Mouse (Mus musculus) kidney, adult 2 months (tissue): ENCODE measurements at regions not wholly inside any gene's neighbourhood (a gene's known extent, or its start where the extent isn't known, plus 50 kb on each side); places are given as distances from the start of the nearest gene placed in this dataset.

Experiments used
- DNase-seq: peaks from one replicate; pipeline ENCODE4 v3.0.0; 2021
- H3K27ac ChIP-seq: fragments of 200-500 bp; 2 replicates; pipeline ENCODE4 v1.5.1; 2012; ENCODE audit warnings: low read depth, low read length, control low read depth, inconsistent platforms; ENCODE audit not compliant: insufficient read depth
- H3K27me3 ChIP-seq: fragments of 200-500 bp; replicated peaks from 2 replicates; pipeline ENCODE4 v1.6.1; 2012; ENCODE audit warnings: mild to moderate bottlenecking, moderate library complexity, low read length, inconsistent platforms; ENCODE audit not compliant: control insufficient read depth, insufficient read depth
- H3K36me3 ChIP-seq: fragments of 200-500 bp; 2 replicates; pipeline ENCODE4 v1.6.1; 2012; ENCODE audit warnings: mild to moderate bottlenecking, moderate library complexity, low read length, inconsistent platforms; ENCODE audit not compliant: control insufficient read depth, insufficient read depth
- H3K4me1 ChIP-seq: fragments of 200-500 bp; 2 replicates; pipeline ENCODE4 v1.6.1; 2011; ENCODE audit warnings: low read length; ENCODE audit not compliant: control insufficient read depth, insufficient read depth
- H3K4me3 ChIP-seq: fragments of 200-500 bp; 2 replicates; pipeline ENCODE4 v1.5.1; 2011; ENCODE audit warnings: mild to moderate bottlenecking, low read depth, low read length, control low read depth; ENCODE audit not compliant: insufficient read depth
- CTCF ChIP-seq: fragments of 200-500 bp; conservative IDR thresholded peaks from 2 replicates; pipeline ENCODE4 v1.5.1; 2011; ENCODE audit warnings: low read depth, mild to moderate bottlenecking, control low read depth, low read length, moderate library complexity, mixed read lengths; ENCODE audit not compliant: insufficient read depth, insufficient read length
- POLR2A ChIP-seq: fragments of 200-500 bp; IDR thresholded peaks from one replicate; pipeline ENCODE4 v1.6.1; 2011; ENCODE audit warnings: low read depth, low read length, control low read depth
- WGBS: fragments of 180-500 bp; shearing (Covaris S2); methylation state at CpG from one replicate; pipeline ENCODE4 v1.1.7; 2018; 5-methylcytosine and 5-hydroxymethylcytosine counted together

- 68% methylated on average over 13 of the region's 13 CpGs for WGBS
- H3K27ac ChIP-seq = no peak overlapping the region
- TF ChIP-seq CTCF = no peak
- no peak for TF ChIP-seq POLR2A
- H3K36me3 ChIP-seq = no peaks in the 10 kb centered on the region
- DNase-seq = no peak
- H3K27me3 ChIP-seq = no peaks in the 10 kb centered on the region
- H3K4me3 ChIP-seq = no peak overlapping the region
- no peaks in the 10 kb centered on the region for H3K4me1 ChIP-seq
Measured at GRCm38 (mm10) chr5:118361133-118361852, 116.3 kb downstream of the 2410131K14Rik start.

- no peaks in the 10 kb centered on the region for H3K27me3 ChIP-seq
- H3K36me3 ChIP-seq = no peaks in the 10 kb centered on the region
- TF ChIP-seq CTCF = no peak
- no peak for TF ChIP-seq POLR2A
- H3K27ac ChIP-seq = no peak overlapping the region
- no peaks in the 10 kb centered on the region for H3K4me1 ChIP-seq
- DNase-seq = no peak
- H3K4me3 ChIP-seq = no peak overlapping the region
- 80% methylated on average over 8 of the region's 8 CpGs for WGBS
Measured at GRCm38 (mm10) chr5:118361853-118362406, 116.9 kb downstream of the 2410131K14Rik start.

GRCm38 (mm10) chr5:118362738-118363137 lies 117.7 kb downstream of the 2410131K14Rik start:
- TF ChIP-seq CTCF = no peak
- WGBS = 65% methylated on average over 4 of the region's 4 CpGs

GRCm38 (mm10) chr5:118363154-118363553 lies 118.1 kb downstream of the 2410131K14Rik start:
- no peak overlapping the region for H3K27ac ChIP-seq
- 70% methylated on average over 6 of the region's 6 CpGs for WGBS
- no peak for TF ChIP-seq CTCF
- TF ChIP-seq POLR2A = no peak
- H3K4me1 ChIP-seq = no peaks in the 10 kb centered on the region
- H3K4me3 ChIP-seq = no peak overlapping the region
- no peaks in the 10 kb centered on the region for H3K27me3 ChIP-seq
- no peak for DNase-seq
- no peaks in the 10 kb centered on the region for H3K36me3 ChIP-seq

More at GRCm38 (mm10) chr5:118362738-118363137, 117.7 kb downstream of the 2410131K14Rik start:
- DNase-seq = no peak
- Histone ChIP-seq H3K4me1 (no peaks in the 10 kb centered on the region), H3K4me3 (no peak overlapping the region), H3K36me3 (no peaks in the 10 kb centered on the region), H3K27me3 (no peaks in the 10 kb centered on the region), H3K27ac (no peak overlapping the region)

- DNase-seq = no peak
- H3K4me1 ChIP-seq = no peaks in the 10 kb centered on the region
- H3K4me3 ChIP-seq = no peak overlapping the region
- no peak for TF ChIP-seq CTCF
- no peak for TF ChIP-seq POLR2A
- 97% methylated on average over 4 of the region's 4 CpGs for WGBS
- H3K27ac ChIP-seq = no peak overlapping the region
- no peaks in the 10 kb centered on the region for H3K36me3 ChIP-seq
- no peaks in the 10 kb centered on the region for H3K27me3 ChIP-seq
Measured at GRCm38 (mm10) chr5:118364646-118365045, 119.6 kb downstream of the 2410131K14Rik start.

GRCm38 (mm10) chr5:118365196-118365595 lies 120.2 kb downstream of the 2410131K14Rik start:
- no peak overlapping the region for H3K4me3 ChIP-seq
- no peaks in the 10 kb centered on the region for H3K4me1 ChIP-seq
- no peak for TF ChIP-seq CTCF
- no peak overlapping the region for H3K27ac ChIP-seq
- WGBS = 78% methylated on average over 7 of the region's 7 CpGs
- H3K36me3 ChIP-seq = no peaks in the 10 kb centered on the region
- H3K27me3 ChIP-seq = no peaks in the 10 kb centered on the region
- DNase-seq = no peak

GRCm38 (mm10) chr5:118365651-118366050 lies 120.6 kb downstream of the 2410131K14Rik start:
- no peaks in the 10 kb centered on the region for H3K27me3 ChIP-seq
- H3K4me3 ChIP-seq = no peak overlapping the region
- no peak for DNase-seq
- H3K4me1 ChIP-seq = no peaks in the 10 kb centered on the region
- H3K27ac ChIP-seq = no peak overlapping the region
- 56% methylated on average over 5 of the region's 5 CpGs for WGBS
- TF ChIP-seq CTCF (no peak; the same call in 1 of the 2 replicates), POLR2A (no peak)
- H3K36me3 ChIP-seq = no peaks in the 10 kb centered on the region
